Mouse (Mus musculus) midbrain, embryonic 15.5 days (tissue): Measurements from ENCODE around the gene Kcnj16. TPM values are rescaled to one million over a fixed set of nuclear protein-coding genes. Genes with fewer than 3 reads are reported as not detected.

Experiments used
- ATAC-seq: fragments of 200-750 bp; cut with Nextera tagmentation; replicated peaks from 2 replicates; pipeline ENCODE4 v1.8.0; 2017; ENCODE audit warnings: moderate TSS enrichment
- H3K27ac ChIP-seq: fragments of 300-500 bp; sonication (generic); 2 replicates; pipeline ENCODE4 v1.5.1; 2015; ENCODE audit warnings: mild to moderate bottlenecking, inconsistent platforms
- H3K27me3 ChIP-seq: fragments of 300-500 bp; sonication (generic); replicated peaks from 2 replicates; pipeline ENCODE4 v1.6.1; 2015; ENCODE audit warnings: inconsistent platforms
- H3K36me3 ChIP-seq: fragments of 300-500 bp; sonication (generic); replicated peaks from 2 replicates; pipeline ENCODE4 v1.6.1; 2015; ENCODE audit warnings: inconsistent platforms
- H3K4me1 ChIP-seq: fragments of 300-500 bp; sonication (generic); 2 replicates; pipeline ENCODE4 v1.6.1; 2015; ENCODE audit warnings: inconsistent platforms
- H3K4me2 ChIP-seq: fragments of 300-500 bp; sonication (generic); 2 replicates; pipeline ENCODE4 v1.6.1; 2015; ENCODE audit warnings: inconsistent platforms, mild to moderate bottlenecking, moderate library complexity
- H3K4me3 ChIP-seq: fragments of 300-500 bp; sonication (generic); 2 replicates; pipeline ENCODE4 v1.5.1; 2015; ENCODE audit warnings: mild to moderate bottlenecking, inconsistent platforms
- H3K9ac ChIP-seq: fragments of 300-500 bp; sonication (generic); 2 replicates; pipeline ENCODE4 v1.6.1; 2015; ENCODE audit warnings: mild to moderate bottlenecking, inconsistent platforms
- H3K9me3 ChIP-seq: fragments of 300-500 bp; sonication (generic); 2 replicates; pipeline ENCODE4 v1.6.1; 2016; ENCODE audit warnings: inconsistent platforms
- WGBS: fragments of 180-500 bp; shearing (Covaris S2); methylation state at CpG from one replicate; pipeline ENCODE4 v1.1.7; 2015; ENCODE audit warnings: mixed read lengths; 5-methylcytosine and 5-hydroxymethylcytosine counted together
- polyA plus RNA-seq: library from polyadenylated mRNA; unstranded; fragments of >200 nt; fragmentation: Nextera tagmentation; extraction: Ambion mirVana; gene quantifications from 2 replicates; pipeline ENCODE4 v1.2.1, GENCODE M21; 2015

Gene Kcnj16
- polyA plus RNA-seq, 1 experiment from 2014 or later: 0.75 TPM

GRCm38 (mm10) chr11:111005103-111005502, 37.3 kb downstream of the Kcnj16 start:
- H3K27me3 ChIP-seq: no peaks in the 10 kb centered on the region
- no peaks in the 10 kb centered on the region for H3K36me3 ChIP-seq
- no peak overlapping the region for H3K27ac ChIP-seq
- no peak overlapping the region for H3K4me2 ChIP-seq
- WGBS: 73% methylated on average over 3 of the region's 3 CpGs
- H3K9ac ChIP-seq: no peak overlapping the region
- H3K9me3 ChIP-seq: no peaks in the 10 kb centered on the region
- no peak for ATAC-seq
- H3K4me1 ChIP-seq: no peaks in the 10 kb centered on the region
- H3K4me3 ChIP-seq: no peak overlapping the region

GRCm38 (mm10) chr11:111009471-111009870, 41.6 kb downstream of the Kcnj16 start:
- no peak overlapping the region for H3K4me2 ChIP-seq
- H3K27me3 ChIP-seq: no peaks in the 10 kb centered on the region
- H3K9ac ChIP-seq: no peak overlapping the region
- WGBS: 82% methylated on average over 3 of the region's 3 CpGs
- no peak for ATAC-seq
- H3K4me1 ChIP-seq: no peaks in the 10 kb centered on the region
- H3K4me3 ChIP-seq: no peak overlapping the region
- H3K27ac ChIP-seq: no peak overlapping the region
- H3K36me3 ChIP-seq: no peaks in the 10 kb centered on the region
- no peaks in the 10 kb centered on the region for H3K9me3 ChIP-seq

GRCm38 (mm10) chr11:111016206-111016605, 48.4 kb downstream of the Kcnj16 start:
- Histone ChIP-seq H3K4me1 (no peaks in the 10 kb centered on the region), H3K27me3 (no peaks in the 10 kb centered on the region), H3K9ac (no peak overlapping the region), H3K4me2 (no peak overlapping the region), H3K36me3 (no peaks in the 10 kb centered on the region), H3K27ac (no peak overlapping the region), H3K4me3 (no peak overlapping the region), H3K9me3 (no peaks in the 10 kb centered on the region)
- WGBS: 95% methylated on average over 3 of the region's 3 CpGs
- ATAC-seq: no peak

- H3K9me3 ChIP-seq: no peaks in the 10 kb centered on the region
- H3K9ac ChIP-seq: no peak overlapping the region
- H3K36me3 ChIP-seq: no peaks in the 10 kb centered on the region
- 36% methylated on average over 2 of the region's 2 CpGs for WGBS
- no peak overlapping the region for H3K27ac ChIP-seq
- no peak overlapping the region for H3K4me2 ChIP-seq
- no peaks in the 10 kb centered on the region for H3K27me3 ChIP-seq
- H3K4me1 ChIP-seq: no peaks in the 10 kb centered on the region
- H3K4me3 ChIP-seq: no peak overlapping the region
- no peak for ATAC-seq
Measured at GRCm38 (mm10) chr11:111020211-111020610, 52.4 kb downstream of the Kcnj16 start.

- no peaks in the 10 kb centered on the region for H3K36me3 ChIP-seq
- no peak overlapping the region for H3K4me2 ChIP-seq
- H3K4me3 ChIP-seq: no peak overlapping the region
- ATAC-seq: no peak
- H3K9ac ChIP-seq: no peak overlapping the region
- no peak overlapping the region for H3K27ac ChIP-seq
- 44% methylated on average over 8 of the region's 8 CpGs for WGBS
- H3K4me1 ChIP-seq: no peaks in the 10 kb centered on the region
- H3K9me3 ChIP-seq: no peaks in the 10 kb centered on the region
- no peaks in the 10 kb centered on the region for H3K27me3 ChIP-seq
Measured at GRCm38 (mm10) chr11:111022681-111023281, 54.9 kb downstream of the Kcnj16 start.

- ATAC-seq: no peak
- no peak overlapping the region for H3K4me2 ChIP-seq
- WGBS: 47% methylated on average over 5 of the region's 5 CpGs
Measured at GRCm38 (mm10) chr11:111042175-111042574, 74.3 kb downstream of the Kcnj16 start.

GRCm38 (mm10) chr11:111043298-111043697, 75.5 kb downstream of the Kcnj16 start:
- H3K4me3 ChIP-seq: no peak overlapping the region
- H3K27ac ChIP-seq: no peak overlapping the region
- no peaks in the 10 kb centered on the region for H3K27me3 ChIP-seq
- WGBS: 88% methylated on average over 4 of the region's 4 CpGs
- H3K4me1 ChIP-seq: no peaks in the 10 kb centered on the region
- no peaks in the 10 kb centered on the region for H3K36me3 ChIP-seq
- no peak overlapping the region for H3K4me2 ChIP-seq
- H3K9ac ChIP-seq: no peak overlapping the region
- no peaks in the 10 kb centered on the region for H3K9me3 ChIP-seq
- ATAC-seq: no peak

More at GRCm38 (mm10) chr11:111042175-111042574, 74.3 kb downstream of the Kcnj16 start:
- Histone ChIP-seq H3K4me1 (no peaks in the 10 kb centered on the region), H3K27ac (no peak overlapping the region), H3K36me3 (no peaks in the 10 kb centered on the region), H3K4me3 (no peak overlapping the region), H3K9ac (no peak overlapping the region), H3K27me3 (no peaks in the 10 kb centered on the region), H3K9me3 (no peaks in the 10 kb centered on the region)

- no peak overlapping the region for H3K9ac ChIP-seq
- ATAC-seq: no peak
- H3K27me3 ChIP-seq: no peaks in the 10 kb centered on the region
- no peaks in the 10 kb centered on the region for H3K4me1 ChIP-seq
- H3K4me3 ChIP-seq: no peak overlapping the region
- no peak overlapping the region for H3K27ac ChIP-seq
- no peaks in the 10 kb centered on the region for H3K36me3 ChIP-seq
- no peaks in the 10 kb centered on the region for H3K9me3 ChIP-seq
- WGBS: 94% methylated on average over 3 of the region's 3 CpGs
- no peak overlapping the region for H3K4me2 ChIP-seq
Measured at GRCm38 (mm10) chr11:111054252-111054651, 86.4 kb downstream of the Kcnj16 start.

GRCm38 (mm10) chr11:111054854-111055822, 87.3 kb downstream of the Kcnj16 start:
- Histone ChIP-seq H3K36me3 (no peaks in the 10 kb centered on the region), H3K27me3 (no peaks in the 10 kb centered on the region), H3K4me3 (no peak overlapping the region), H3K4me2 (no peak overlapping the region), H3K9ac (no peak overlapping the region), H3K9me3 (no peaks in the 10 kb centered on the region), H3K4me1 (no peaks in the 10 kb centered on the region), H3K27ac (no peak overlapping the region)
- no peak for ATAC-seq
- 92% methylated on average over 8 of the region's 8 CpGs for WGBS

GRCm38 (mm10) chr11:111056030-111056429, 88.2 kb downstream of the Kcnj16 start:
- no peak overlapping the region for H3K4me3 ChIP-seq
- WGBS: 76% methylated on average over 13 of the region's 13 CpGs
- H3K9ac ChIP-seq: no peak overlapping the region
- no peak for ATAC-seq
- H3K27ac ChIP-seq: no peak overlapping the region
- no peak overlapping the region for H3K4me2 ChIP-seq
- H3K9me3 ChIP-seq: no peaks in the 10 kb centered on the region
- no peaks in the 10 kb centered on the region for H3K36me3 ChIP-seq
- H3K27me3 ChIP-seq: no peaks in the 10 kb centered on the region
- no peaks in the 10 kb centered on the region for H3K4me1 ChIP-seq

GRCm38 (mm10) chr11:111057435-111057834, 89.6 kb downstream of the Kcnj16 start:
- WGBS: 96% methylated on average over 4 of the region's 4 CpGs
- no peak for ATAC-seq

GRCm38 (mm10) chr11:111059440-111059839, 91.6 kb downstream of the Kcnj16 start:
- H3K36me3 ChIP-seq: no peaks in the 10 kb centered on the region
- no peak for ATAC-seq
- H3K9me3 ChIP-seq: no peaks in the 10 kb centered on the region
- H3K27ac ChIP-seq: no peak overlapping the region
- no peak overlapping the region for H3K4me2 ChIP-seq
- H3K4me1 ChIP-seq: peaks cover 5% of the 10 kb centered on the region; the same call in 1 of the 2 replicates
- H3K27me3 ChIP-seq: no peaks in the 10 kb centered on the region
- H3K9ac ChIP-seq: no peak overlapping the region
- no peak overlapping the region for H3K4me3 ChIP-seq

More at GRCm38 (mm10) chr11:111057435-111057834, 89.6 kb downstream of the Kcnj16 start:
- no peaks in the 10 kb centered on the region for H3K36me3 ChIP-seq
- no peaks in the 10 kb centered on the region for H3K4me1 ChIP-seq
- H3K4me3 ChIP-seq: no peak overlapping the region
- no peaks in the 10 kb centered on the region for H3K27me3 ChIP-seq
- no peak overlapping the region for H3K4me2 ChIP-seq
- no peaks in the 10 kb centered on the region for H3K9me3 ChIP-seq
- no peak overlapping the region for H3K9ac ChIP-seq
- H3K27ac ChIP-seq: no peak overlapping the region
